Mouse (Mus musculus) retina, adult 2 months (tissue): ENCODE measurements around the gene Fbxo3.
"Not testable (repeated sequence)": the region's sequence is repeated elsewhere in the genome, so short reads cannot be mapped to it uniquely, and the experiment has no call there.

Experiments
- DNase-seq: peaks from one replicate; pipeline ENCODE4 v3.0.0-alpha.2; 2012; ENCODE audit warnings: low read depth, low spot score

The Fbxo3 gene

GRCm38 (mm10) chr2:104027458-104028138 is at the start of gene Fbxo3:
Gene Fbxo3 (plus strand): TSS chr2:104027721.
- peak; percentile 71 for DNase-seq

- peak; percentile 53 for DNase-seq
Observed at GRCm38 (mm10) chr2:103982250-103982649, 45.3 kb upstream of the Fbxo3 start.

- no peak for DNase-seq
Observed at GRCm38 (mm10) chr2:103983146-103983545, 44.4 kb upstream of the Fbxo3 start.

GRCm38 (mm10) chr2:103987595-103987994 is 39.9 kb upstream of the Fbxo3 start:
- DNase-seq = not testable (repeated sequence)

GRCm38 (mm10) chr2:103989724-103990123 is 37.8 kb upstream of the Fbxo3 start:
- no peak for DNase-seq

- DNase-seq = no peak
Observed at GRCm38 (mm10) chr2:103991303-103991702, 36.2 kb upstream of the Fbxo3 start.

GRCm38 (mm10) chr2:103992162-103992561 is 35.4 kb upstream of the Fbxo3 start:
- DNase-seq = no peak

GRCm38 (mm10) chr2:103992618-103993332 is 34.7 kb upstream of the Fbxo3 start:
- DNase-seq = no peak

GRCm38 (mm10) chr2:104001076-104001475 is 26.4 kb upstream of the Fbxo3 start:
- no peak for DNase-seq

GRCm38 (mm10) chr2:104001861-104002260 is 25.7 kb upstream of the Fbxo3 start:
- no peak for DNase-seq

- DNase-seq = no peak
Observed at GRCm38 (mm10) chr2:104002711-104003413, 24.7 kb upstream of the Fbxo3 start.

- no peak for DNase-seq
Observed at GRCm38 (mm10) chr2:104007793-104008519, 19.6 kb upstream of the Fbxo3 start.

GRCm38 (mm10) chr2:104008853-104009252 is 18.7 kb upstream of the Fbxo3 start:
- not testable (repeated sequence) for DNase-seq

- no peak for DNase-seq
Observed at GRCm38 (mm10) chr2:104023096-104023495, 4.4 kb upstream of the Fbxo3 start.

- DNase-seq = no peak
Observed at GRCm38 (mm10) chr2:104024656-104025055, 2.9 kb upstream of the Fbxo3 start.

- no peak for DNase-seq
Observed at GRCm38 (mm10) chr2:104028139-104028723, 710 bp downstream of the Fbxo3 start, which contains the start of gene 4931422A03Rik. Gene 4931422A03Rik (minus strand): TSS chr2:104028361.

GRCm38 (mm10) chr2:104029074-104029473 is 1.6 kb downstream of the Fbxo3 start:
- DNase-seq = no peak

- no peak for DNase-seq
Observed at GRCm38 (mm10) chr2:104030381-104030780, 2.9 kb downstream of the Fbxo3 start.

GRCm38 (mm10) chr2:104032056-104032455 is 4.5 kb downstream of the Fbxo3 start:
- no peak for DNase-seq

- DNase-seq = peak; percentile 45
Observed at GRCm38 (mm10) chr2:104034832-104035472, 7.4 kb downstream of the Fbxo3 start.

GRCm38 (mm10) chr2:104035595-104035994 is 8.1 kb downstream of the Fbxo3 start:
- DNase-seq = no peak
